Mouse (Mus musculus): ENCODE measurements around the gene Pde1b.

The Pde1b gene

DNA sequence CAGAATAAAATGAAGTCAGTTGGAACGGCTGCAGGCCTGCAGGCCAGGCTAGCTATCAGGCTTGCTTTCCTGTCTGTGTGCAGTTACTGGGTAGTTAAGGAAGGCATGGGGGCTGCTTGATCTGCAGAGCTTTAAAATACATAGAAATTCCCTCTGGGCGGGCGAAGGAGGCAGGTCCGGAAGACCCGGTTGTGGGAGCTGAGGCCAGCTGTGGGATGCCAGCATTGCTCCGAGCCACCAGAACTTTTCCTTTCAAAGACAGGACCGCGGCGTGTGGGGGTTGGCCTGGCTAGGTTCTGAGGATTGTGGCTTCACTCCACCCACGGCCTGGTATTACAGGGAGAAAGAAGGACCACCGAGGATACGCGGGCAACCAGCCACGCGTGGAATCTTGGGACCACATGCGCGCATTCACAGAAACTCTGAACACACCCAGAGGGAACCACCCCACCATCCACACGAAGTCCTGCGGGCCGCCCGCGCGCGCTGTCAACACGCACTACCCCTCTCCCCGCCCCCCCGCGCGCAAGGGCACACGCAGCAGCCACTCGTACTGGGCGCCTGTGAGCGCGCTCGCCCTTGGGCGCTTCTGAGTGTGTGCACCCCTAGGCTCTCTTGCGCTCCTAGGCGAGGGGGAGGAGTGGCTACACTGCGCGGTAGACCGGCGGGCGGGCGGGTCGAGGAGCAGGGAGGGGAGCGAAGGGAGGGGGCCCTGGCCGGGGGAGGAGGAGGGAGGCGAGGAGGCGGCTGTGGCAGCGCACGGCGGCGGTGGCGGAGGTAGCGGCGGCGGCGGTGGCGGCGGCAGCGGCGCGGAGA is at the start of gene Pde1b:
TSS of gene Pde1b (plus strand) at position 600 of the 816 bp plus-strand sequence.
- DNase-seq (ENCODE audit: low read depth in 2 of 2, low spot score in 2 of 2): peak in 1 of 2 experiments; percentile 29

DNA sequence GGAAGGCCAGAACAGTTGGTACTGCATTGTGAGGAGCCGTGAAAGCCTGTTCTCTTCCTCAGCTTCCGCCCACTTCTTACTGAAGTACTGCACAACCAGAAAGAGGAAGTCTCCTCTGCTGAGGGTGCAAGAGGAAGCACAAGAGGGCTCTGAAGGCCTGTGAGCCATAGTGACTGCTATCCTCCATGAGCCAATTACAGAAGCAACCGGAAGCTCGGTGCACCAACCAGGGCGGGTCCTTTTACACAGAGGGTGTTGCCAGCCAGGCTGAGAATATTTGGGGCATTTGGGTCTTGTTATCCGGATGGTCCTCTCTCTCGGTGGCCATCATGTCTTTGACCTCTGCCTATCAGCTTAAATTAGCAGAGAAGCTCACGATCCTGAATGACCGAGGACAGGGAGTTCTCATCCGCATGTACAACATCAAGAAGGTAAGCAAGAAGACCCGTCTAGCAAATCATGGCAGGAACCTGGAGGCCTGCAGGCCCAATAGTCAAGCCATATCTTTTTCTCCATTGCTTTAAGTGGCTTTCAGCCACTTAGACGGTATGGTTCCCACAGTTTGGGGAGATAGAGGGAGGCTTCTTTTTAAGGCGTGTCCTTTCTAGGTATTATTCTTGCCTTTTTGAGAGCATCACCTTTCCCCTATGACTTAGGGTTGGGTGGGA is 49.1 kb upstream of the Pde1b start, which contains the start of gene Nckap1l:
TSS of gene Nckap1l (plus strand) at position 244 of the 668 bp plus-strand sequence.
- peak; percentile 70 to 81 for DNase-seq (ENCODE audit: low read depth in 2 of 2, low spot score in 2 of 2)

DNA sequence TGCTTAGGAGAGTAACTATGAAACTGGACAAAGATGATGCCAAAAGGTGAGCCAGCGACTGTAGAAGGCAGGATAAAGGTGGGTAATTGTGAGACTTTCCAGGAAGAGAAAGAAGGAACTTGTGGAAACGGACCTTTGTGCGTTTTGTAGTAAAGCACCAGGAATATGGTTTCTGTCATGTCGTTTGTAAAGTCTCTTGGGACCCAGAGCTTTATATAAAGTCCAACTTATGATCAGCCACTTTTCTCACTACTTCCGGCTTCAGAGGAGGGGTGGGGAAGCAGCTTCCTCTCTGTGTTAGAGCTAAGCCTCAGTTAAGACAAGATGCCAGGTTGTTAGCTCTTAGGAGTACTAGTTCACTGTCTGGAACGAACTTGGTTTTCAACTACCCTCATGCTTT is 48.4 kb upstream of the Pde1b start:
- no peak for DNase-seq (ENCODE audit: low read depth in 2 of 2, low spot score in 2 of 2)

DNA sequence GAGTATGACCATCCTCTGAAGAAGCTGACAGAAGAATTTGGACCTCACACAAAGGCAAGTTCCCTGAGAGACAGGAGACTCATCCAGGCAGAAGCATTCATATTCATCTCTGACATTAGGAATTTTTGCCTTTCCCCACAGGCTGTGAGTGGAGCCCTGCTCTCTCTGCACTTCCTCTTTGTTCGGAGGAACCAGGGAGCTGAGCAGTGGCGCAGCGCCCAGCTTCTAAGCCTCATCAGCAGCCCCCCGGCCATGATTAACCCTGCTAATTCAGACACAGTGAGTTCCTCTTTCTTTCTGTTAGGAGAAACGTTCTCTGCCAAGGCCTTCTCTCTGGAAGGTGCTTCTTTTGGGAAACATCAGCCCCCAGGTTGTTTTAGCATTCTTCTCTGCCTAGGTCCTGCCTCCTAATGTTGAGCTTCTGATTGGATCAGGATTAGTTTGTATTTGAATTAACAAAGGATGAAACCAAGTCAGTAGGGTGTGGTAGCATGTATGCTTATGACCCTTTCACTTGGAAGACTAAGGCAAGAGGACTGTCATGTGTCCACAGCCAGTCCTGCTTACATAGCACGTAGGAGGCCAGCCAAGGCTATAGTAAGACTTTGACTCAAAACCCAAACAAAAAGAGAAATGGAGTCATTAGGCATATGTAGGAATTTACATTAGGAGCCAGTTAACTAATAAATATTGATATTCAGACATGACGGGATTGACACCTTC is 40.1 kb upstream of the Pde1b start:
- DNase-seq (ENCODE audit: low read depth in 2 of 2, low spot score in 2 of 2): no peak

DNA sequence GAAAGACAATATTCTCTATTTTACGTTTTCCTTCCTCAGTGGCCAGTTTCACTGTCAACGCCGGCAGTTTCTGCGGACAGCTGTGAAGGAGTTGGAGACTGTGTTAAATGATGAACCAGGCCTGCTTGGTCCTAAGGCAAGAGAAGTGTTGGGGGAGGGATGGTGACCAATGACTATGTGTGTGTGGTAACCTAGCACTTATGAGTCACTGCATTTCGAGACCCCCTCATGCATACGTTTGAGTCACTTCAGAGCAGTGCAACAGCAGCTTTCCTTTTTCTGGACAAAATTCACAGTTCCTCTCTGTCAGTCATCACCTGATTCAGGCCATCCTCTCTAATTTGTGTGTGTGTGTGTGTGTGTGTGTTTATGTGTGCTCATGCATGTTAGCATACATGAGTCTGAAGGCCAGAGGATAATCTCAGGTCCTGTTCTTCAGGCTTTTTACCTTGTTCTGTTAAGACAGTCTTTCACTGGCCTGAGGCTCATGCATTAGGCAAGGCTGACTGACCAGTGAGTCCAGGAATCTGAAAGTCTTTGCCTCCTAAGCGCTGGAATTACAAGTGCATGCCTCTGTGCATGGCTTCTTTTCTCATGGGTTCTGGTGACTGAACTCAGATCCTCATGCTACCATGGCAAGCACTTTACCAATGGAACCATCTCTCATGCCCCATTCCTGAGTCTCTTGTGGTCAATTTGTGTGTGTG is 31.2 kb upstream of the Pde1b start:
- no peak for DNase-seq (ENCODE audit: low read depth in 2 of 2, low spot score in 2 of 2)

DNA sequence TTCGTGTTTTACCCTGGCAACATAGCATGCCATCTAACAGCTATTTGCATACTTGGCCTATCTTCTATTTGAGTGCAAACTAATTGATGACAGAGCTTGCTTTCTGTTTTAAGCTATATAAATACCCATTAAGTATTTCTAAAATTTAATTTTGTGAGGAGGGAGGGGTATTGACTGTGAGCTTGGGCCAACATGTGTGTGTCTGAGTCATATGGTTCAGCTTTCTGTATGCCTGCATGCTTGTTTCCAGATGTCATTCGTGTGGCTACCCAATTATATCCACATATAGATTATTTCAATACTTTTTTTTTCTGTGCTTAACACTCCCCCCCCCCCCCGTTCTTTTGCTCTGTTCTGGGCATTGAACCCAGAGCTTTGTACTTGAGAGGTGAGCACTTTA is 30.6 kb upstream of the Pde1b start:
- no peak for DNase-seq (ENCODE audit: low read depth in 2 of 2, low spot score in 2 of 2)

DNA sequence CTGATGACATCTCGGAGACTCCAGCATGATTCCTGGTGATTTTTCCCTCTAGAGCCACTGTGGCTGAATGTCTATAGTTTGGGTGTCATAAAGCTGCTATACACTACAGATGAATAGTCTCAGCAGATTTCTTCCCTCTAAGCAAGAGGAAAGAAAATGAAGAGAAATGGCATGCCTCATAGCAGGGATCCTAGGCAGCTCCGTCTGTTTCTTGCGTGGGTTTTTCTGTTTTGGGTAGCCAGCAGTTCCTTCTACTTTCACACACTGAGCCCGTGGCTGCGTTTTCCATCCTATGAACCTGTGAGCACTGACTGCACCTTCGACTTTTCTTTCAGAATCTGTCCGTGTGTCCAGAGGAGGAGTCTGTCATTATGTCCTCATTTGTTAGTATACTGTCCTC is 29.7 kb upstream of the Pde1b start:
- DNase-seq (ENCODE audit: low read depth in 2 of 2, low spot score in 2 of 2): no peak

DNA sequence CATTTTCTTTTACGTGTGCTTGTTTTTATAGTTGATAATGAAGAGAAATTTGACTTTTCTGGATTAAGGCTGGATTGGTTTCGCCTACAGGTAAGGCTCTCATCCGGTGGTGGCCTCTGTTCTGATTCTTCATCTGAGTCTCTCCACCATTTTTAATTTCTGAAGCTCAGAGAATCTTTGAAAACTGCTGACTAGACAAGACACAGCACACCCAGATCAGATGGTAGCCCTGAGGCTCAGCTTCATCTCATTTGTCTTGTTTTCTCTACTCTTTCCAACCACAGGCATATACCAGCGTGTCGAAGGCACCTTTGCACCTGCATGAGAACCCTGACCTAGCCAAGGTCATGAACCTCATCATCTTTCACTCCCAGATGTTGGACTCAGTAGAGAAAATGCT is 29.1 kb upstream of the Pde1b start:
- no peak for DNase-seq (ENCODE audit: low read depth in 2 of 2, low spot score in 2 of 2)

DNA sequence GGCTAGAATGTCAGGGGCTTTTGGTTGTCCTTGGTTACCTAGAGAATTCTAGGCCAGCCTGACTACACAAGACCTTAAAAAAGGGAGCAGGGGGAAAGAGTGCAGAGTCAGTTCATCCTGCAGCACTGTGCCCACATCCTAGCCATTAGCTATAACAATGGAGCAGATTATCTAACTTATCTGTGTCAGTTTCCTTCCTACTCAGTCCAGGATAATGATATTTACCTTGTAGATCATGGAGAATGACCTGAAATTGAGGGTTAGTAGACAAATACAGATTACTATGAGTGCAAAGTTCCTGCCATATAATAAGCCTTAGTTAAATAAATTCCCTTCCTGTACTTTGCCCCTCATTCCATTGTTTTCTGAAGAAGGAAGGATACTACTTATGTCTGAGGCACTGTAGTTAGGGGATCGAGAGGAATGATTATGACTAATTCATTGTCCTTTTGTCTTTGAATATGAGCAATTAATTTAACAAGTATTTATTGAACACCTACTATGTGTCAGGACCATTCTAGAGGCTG is 23.7 kb upstream of the Pde1b start:
- DNase-seq (ENCODE audit: low read depth in 2 of 2, low spot score in 2 of 2): no peak

DNA sequence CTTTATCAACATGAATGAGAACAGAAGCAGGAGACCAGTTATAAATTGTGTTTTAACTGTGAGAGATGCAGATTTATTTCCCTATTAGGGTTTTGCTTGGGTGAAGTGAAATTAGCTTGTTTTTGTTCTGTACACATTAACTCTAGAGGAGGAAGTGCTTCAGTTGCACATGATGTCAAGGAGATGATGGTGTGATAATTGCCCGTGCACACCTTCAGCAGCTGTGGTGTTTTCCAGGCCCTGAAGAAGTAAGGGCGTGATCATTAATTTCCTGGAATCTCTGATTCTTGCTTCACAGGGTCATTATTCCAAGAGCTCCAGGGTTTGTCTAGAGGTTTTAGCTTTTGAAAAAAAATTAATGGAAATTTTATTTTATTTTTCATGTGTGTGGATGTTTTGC is 22.7 kb upstream of the Pde1b start:
- DNase-seq (ENCODE audit: low read depth in 2 of 2, low spot score in 2 of 2): no peak

DNA sequence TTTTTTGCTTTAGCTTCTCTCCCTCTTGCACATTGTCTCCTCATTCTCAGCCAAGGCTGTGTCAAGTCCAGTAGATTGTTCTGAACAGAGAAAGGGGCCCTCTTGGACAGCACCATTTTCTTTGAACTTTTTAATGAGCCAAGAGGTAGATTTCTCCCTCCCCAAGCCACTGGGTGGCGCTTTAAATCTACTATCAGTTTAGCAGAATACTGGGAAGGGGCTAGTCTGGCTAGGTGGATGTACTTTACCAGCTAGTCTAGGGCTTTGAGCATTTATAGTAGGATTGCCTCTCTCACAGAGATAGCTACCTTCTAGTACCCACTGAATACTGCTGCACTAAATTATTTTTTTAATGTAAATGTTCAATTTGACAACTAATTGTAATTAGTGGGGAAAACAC is 20.3 kb upstream of the Pde1b start:
- no peak for DNase-seq (ENCODE audit: low read depth in 2 of 2, low spot score in 2 of 2)

DNA sequence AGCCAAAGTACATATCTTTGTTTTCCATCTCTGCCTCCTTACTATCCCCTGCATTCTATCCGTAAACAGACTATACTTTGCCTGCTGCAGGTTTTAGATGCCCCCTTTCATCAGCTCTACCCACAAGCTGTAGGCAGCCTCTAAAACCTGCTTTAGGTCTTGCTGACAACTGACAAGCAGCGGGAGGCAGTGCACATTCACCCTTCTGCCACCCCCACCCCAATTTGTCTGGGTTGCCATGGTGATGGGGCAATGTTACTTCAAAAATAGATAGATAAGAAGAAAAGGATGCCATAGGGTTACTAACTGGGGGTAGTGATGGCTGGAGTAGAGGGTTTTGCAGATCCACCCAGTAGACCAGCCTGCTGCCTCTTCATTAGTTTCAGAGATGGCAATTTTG is 18.3 kb upstream of the Pde1b start:
- no peak for DNase-seq (ENCODE audit: low read depth in 2 of 2, low spot score in 2 of 2)

DNA sequence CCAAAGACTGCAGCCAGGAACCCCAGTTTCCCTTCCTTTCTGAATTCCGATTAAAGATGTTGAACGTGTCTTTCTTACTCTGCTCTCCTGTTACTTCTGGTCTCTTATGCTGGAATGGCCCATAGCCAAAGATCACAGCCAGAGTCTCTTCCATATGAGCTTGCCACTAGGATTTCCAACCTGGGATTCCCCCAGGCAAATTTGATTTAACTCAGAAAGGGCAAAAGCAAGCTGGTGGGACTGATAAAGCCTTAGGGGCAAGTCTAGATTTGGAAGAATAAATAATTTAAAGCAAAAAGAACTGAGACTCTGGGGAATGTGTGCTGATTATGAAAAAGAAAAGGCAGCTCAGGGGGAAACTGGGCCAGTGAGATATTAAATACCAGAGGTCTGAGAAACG is 17.7 kb upstream of the Pde1b start:
- DNase-seq (ENCODE audit: low read depth in 2 of 2, low spot score in 2 of 2): no peak

DNA sequence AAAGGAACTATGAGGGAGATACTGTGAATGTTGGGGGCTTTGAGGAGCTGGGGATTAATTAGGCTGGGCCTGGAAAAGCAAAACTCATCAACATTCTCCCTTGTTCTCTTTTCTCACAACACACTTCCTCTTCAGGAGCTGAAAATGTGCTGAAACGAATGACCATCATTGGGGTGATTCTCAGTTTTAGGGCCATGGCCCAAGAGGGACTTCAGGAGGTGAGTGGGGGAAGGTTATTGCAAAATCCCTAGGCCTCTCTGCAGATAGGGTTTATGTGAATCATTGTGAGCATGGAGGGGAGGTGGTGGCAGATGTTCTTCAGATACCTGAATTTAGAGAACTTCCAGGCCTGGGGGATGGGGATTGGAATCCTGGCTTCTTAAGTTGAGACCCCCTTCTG is 16.2 kb upstream of the Pde1b start:
- DNase-seq (ENCODE audit: low read depth in 2 of 2, low spot score in 2 of 2): no peak

DNA sequence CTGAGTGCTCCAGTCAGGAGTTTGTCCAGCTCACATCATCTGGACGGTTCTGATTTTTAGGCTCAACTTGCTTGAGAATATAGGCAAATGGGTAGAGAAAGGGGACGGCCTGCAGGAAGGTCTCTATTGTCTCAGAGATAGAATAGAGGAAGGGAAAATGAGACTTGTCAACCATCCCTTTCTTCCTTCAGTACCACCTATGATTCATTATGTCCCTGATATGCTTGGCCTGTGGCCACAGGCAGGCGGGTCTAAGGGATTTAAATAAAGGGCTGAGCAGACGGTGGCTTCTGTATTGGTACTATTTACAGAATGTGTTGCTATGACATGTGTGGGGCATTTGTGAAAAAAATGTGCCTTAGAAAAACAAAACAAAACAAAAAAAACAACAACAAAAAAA is 14.5 kb upstream of the Pde1b start:
- no peak for DNase-seq (ENCODE audit: low read depth in 2 of 2, low spot score in 2 of 2)

DNA sequence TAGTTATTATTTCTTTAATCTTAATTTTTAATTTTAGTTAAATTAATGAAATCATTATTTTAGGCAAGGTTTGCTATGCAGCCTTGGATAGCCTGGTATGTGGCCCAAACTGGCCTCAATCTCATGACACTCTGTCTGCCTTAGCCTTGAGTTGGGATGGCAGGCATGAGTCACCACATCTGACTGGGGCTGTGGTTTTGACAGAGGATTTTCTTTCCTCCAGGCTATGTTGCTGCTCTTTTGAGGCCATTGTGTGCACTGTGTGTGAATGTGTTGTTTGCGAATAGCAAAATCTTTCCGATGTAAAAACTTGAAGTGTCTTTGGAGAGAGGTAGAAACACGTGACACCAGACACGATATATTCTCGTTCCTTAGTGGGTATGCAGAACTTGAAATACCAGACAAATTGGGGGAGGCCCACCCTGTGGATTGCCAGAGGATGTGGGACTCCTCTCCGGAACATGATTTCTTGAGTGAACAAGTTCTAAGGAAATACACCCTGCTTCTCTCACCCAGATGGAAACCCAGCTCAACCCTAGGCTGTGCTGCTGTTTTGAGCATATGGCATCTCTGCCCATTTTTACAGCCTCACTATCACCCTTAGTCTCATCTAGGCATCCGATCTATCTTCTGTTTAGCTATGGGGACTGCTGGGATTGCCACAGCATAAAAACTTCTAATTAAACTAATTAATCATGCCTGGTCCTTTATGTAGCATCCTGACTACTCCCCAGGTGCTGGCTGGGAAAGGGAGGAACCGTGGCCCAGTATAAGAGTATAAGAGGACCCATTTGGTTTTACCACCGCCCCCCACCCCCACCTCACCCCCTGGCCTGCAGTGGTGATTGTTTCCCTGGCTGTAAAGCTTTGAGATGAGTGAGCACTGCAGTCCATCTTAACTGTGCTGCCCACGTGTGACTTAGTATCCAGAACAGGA is 6.4 kb upstream of the Pde1b start:
- no peak for DNase-seq (ENCODE audit: low read depth in 2 of 2, low spot score in 2 of 2)

DNA sequence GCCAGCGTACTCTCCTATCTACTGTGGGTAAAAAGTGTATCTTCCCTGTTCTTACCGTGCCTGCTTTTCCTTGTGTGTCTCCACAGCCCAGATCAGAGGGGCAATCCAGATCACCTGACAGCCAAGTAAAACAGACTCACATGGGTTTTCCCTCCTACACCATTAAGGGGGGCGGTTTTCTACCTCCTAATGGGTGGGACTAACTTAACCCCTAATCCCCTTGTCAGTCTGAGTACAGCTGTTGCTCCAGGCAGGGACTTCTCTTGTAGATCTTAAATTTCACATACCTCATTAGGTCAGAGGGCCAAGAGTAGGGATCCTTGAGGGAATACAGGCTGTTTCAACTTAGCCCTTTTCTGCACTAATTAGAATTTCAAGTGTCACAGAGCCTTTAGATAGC is 4.7 kb upstream of the Pde1b start:
- DNase-seq (ENCODE audit: low read depth in 2 of 2, low spot score in 2 of 2): no peak

DNA sequence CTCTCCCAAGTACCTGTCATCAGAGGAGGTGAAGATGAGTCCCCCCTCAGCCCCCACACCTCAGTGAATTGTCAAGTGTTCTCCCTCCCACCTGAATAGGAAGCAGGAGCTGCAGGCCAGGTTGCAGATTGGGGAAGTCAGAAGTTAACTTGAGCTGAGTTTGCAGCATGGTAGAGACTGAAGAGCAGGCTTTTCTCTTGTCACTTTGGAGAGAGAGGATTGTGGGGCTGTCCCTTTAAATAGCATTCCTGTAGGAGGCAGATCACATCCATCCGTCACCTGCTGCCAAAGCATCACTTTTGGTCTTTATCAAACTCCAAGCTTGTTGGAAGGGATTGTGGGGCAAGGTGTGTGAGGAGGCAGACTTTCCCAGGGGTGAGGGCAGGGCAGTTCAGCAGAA is 2.1 kb upstream of the Pde1b start:
- no peak for DNase-seq (ENCODE audit: low read depth in 2 of 2, low spot score in 2 of 2)

DNA sequence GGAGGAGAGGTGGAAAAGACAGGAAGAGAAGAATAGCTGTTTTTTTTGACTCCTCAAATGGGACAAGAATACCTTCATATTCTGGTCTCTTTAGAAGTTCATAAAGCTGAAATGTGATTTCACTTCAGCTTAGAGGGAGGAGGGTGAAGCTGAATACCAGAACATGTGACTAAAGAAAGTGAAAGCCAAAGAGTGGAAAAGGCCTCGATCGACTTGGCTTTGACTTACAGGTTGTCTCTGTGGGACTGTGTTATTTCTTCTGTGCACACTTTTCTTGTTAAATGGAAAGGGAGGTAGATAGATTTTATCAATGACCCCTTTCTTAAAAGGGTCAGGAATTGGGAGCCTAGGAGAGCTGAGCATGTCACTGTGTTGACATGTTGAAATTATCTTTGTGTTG is 1.6 kb upstream of the Pde1b start:
- DNase-seq (ENCODE audit: low read depth in 2 of 2, low spot score in 2 of 2): no peak

DNA sequence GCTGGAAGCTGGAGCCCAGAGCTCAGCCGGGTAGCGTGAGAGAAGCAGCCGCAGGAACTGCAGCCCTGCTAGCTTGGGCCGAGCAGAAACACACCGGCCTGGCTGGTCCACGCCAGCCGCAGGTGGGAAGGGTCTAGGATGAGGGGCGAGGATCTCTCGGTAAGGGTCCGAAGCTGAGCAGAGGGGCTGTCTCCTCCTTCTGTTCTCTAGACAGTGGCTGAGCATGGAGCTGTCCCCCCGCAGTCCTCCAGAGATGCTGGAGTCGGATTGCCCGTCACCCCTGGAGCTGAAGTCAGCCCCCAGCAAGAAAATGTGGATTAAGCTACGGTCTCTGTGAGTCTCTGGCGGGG is 392 bp downstream of the Pde1b start:
- DNase-seq (ENCODE audit: low read depth in 2 of 2, low spot score in 2 of 2): no peak

Measured in CD8-positive naive resting alpha-beta T cell, adult 2 months (primary cell).